Mouse (Mus musculus) limb, embryonic 14.5 days (tissue): ENCODE data around the gene Serpina3n. TPM values are rescaled to one million over a fixed set of nuclear protein-coding genes. Genes with fewer than 3 reads are reported as not detected.

Source experiments
- ATAC-seq: fragments of 200-750 bp; cut with Nextera tagmentation; 2 replicates; pipeline ENCODE4 v1.8.0; 2017; ENCODE audit warnings: low read depth, moderate number of reproducible peaks, moderate TSS enrichment; ENCODE audit not compliant: low FRiP score
- DNase-seq: peaks from one replicate; pipeline ENCODE4 v3.0.0-alpha.2; 2015; ENCODE audit warnings: low spot score
- H3K27ac ChIP-seq: fragments of 300-500 bp; sonication (generic); replicated peaks from 2 replicates; pipeline ENCODE4 v1.5.1; 2014; ENCODE audit warnings: low read depth, mild to moderate bottlenecking, low read length, moderate library complexity, mixed read lengths
- H3K27me3 ChIP-seq: fragments of 300-500 bp; sonication (generic); 2 replicates; pipeline ENCODE4 v1.6.1; 2014; ENCODE audit warnings: low read length, mixed read lengths; ENCODE audit not compliant: control insufficient read depth, insufficient read depth
- H3K36me3 ChIP-seq: fragments of 300-500 bp; sonication (generic); 2 replicates; pipeline ENCODE4 v1.6.1; 2014; ENCODE audit warnings: mild to moderate bottlenecking, low read length, moderate library complexity, mixed read lengths; ENCODE audit not compliant: control insufficient read depth, insufficient read depth
- H3K4me1 ChIP-seq: fragments of 300-500 bp; sonication (generic); 2 replicates; pipeline ENCODE4 v1.6.1; 2014; ENCODE audit warnings: antibody characterized with exemption, low read length, mixed read lengths; ENCODE audit not compliant: control insufficient read depth, insufficient read depth
- H3K4me2 ChIP-seq: fragments of 300-500 bp; sonication (generic); replicated peaks from 2 replicates; pipeline ENCODE4 v1.6.1; 2014; ENCODE audit warnings: low read depth, mild to moderate bottlenecking, low read length, moderate library complexity; ENCODE audit not compliant: severe bottlenecking
- H3K4me3 ChIP-seq: fragments of 300-500 bp; sonication (generic); replicated peaks from 2 replicates; pipeline ENCODE4 v1.5.1; 2014; ENCODE audit warnings: low read length
- H3K9ac ChIP-seq: fragments of 300-500 bp; sonication (generic); 2 replicates; pipeline ENCODE4 v1.6.1; 2014; ENCODE audit warnings: mild to moderate bottlenecking, low read depth, low read length, moderate library complexity; ENCODE audit not compliant: severe bottlenecking
- H3K9me3 ChIP-seq: fragments of 300-500 bp; sonication (generic); 2 replicates; pipeline ENCODE4 v1.6.1; 2016; ENCODE audit warnings: low read length; ENCODE audit not compliant: control insufficient read depth
- POLR2A ChIP-seq: fragments of 200-500 bp; IDR thresholded peaks from 2 replicates; pipeline ENCODE4 v1.8.0; 2012; ENCODE audit warnings: inconsistent platforms, mild to moderate bottlenecking, moderate library complexity, borderline replicate concordance; ENCODE audit not compliant: insufficient read depth, insufficient read length; ENCODE audit errors: extremely low read depth
- WGBS: fragments of 180-500 bp; shearing (Covaris S2); extraction: QIAGEN DNeasy Blood & Tissue Kit; methylation state at CpG from one replicate; pipeline ENCODE4 v1.1.7; 2014; 5-methylcytosine and 5-hydroxymethylcytosine counted together
- polyA plus RNA-seq, 2 experiments: library from polyadenylated mRNA; depleted of rRNA in 1 of 2; stranded (reverse) in 1 of 2; unstranded in 1 of 2; fragments of >200 nt; fragmentation: Nextera tagmentation in 1 of 2; extraction: Ambion mirVana in 1 of 2; gene quantifications; 2 replicates each; pipeline versions ENCODE4 v1.2.1 to v1.2.3; 2012 to 2014

Serpina3n gene
- polyA plus RNA-seq, 2 experiments = 0.87 to 7.4 TPM

GRCm38 (mm10) chr12:104415625-104416315, 9.2 kb downstream of the Serpina3n start:
- Histone ChIP-seq H3K9ac (no peak overlapping the region), H3K27ac (0 out of 2 replicates have a peak overlapping the region, but pooled peaks have one; percentile 33), H3K4me3 (no peak overlapping the region), H3K9me3 (no peaks in the 10 kb centered on the region), H3K27me3 (no peaks in the 10 kb centered on the region), H3K36me3 (no peaks in the 10 kb centered on the region), H3K4me1 (peaks cover 4% of the 10 kb centered on the region), H3K4me2 (no peak overlapping the region)
- 51% methylated on average over 6 of the region's 6 CpGs for WGBS
- DNase-seq = peak; percentile 67
- ATAC-seq = peak; percentile 58
- no peak for TF ChIP-seq POLR2A

- Histone ChIP-seq H3K36me3 (no peaks in the 10 kb centered on the region), H3K9ac (peak overlapping the region; percentile 26; the same call in 1 of the 2 replicates), H3K27me3 (no peaks in the 10 kb centered on the region), H3K4me3 (peak overlapping the region; percentile 20), H3K9me3 (no peaks in the 10 kb centered on the region), H3K4me2 (peak overlapping the region; percentile 48), H3K27ac (no peak overlapping the region), H3K4me1 (peaks cover 15% of the 10 kb centered on the region)
- DNase-seq (peak; percentile 87), ATAC-seq (peak; percentile 32)
- 0 out of 2 replicates have a peak, but pooled peaks have one; percentile 18 for TF ChIP-seq POLR2A
- 23% methylated on average over 13 of the region's 17 CpGs for WGBS
Observed at GRCm38 (mm10) chr12:104418340-104419135, 12.0 kb downstream of the Serpina3n start.

GRCm38 (mm10) chr12:104419136-104419462, 12.6 kb downstream of the Serpina3n start:
- TF ChIP-seq POLR2A = no peak
- ATAC-seq (no peak), DNase-seq (no peak)

GRCm38 (mm10) chr12:104422615-104423392, 16.3 kb downstream of the Serpina3n start:
- Histone ChIP-seq H3K27ac (0 out of 2 replicates have a peak overlapping the region, but pooled peaks have one; percentile 2), H3K36me3 (no peaks in the 10 kb centered on the region), H3K27me3 (no peaks in the 10 kb centered on the region), H3K9ac (no peak overlapping the region), H3K4me2 (no peak overlapping the region), H3K4me3 (no peak overlapping the region), H3K9me3 (no peaks in the 10 kb centered on the region), H3K4me1 (peaks cover 11% of the 10 kb centered on the region)
- 63% methylated on average over 11 of the region's 11 CpGs for WGBS
- ATAC-seq = peak; percentile 61
- TF ChIP-seq POLR2A = no peak
- DNase-seq = peak; percentile 69

More at GRCm38 (mm10) chr12:104419136-104419462, 12.6 kb downstream of the Serpina3n start:
- no peaks in the 10 kb centered on the region for H3K27me3 ChIP-seq
- no peak overlapping the region for H3K4me3 ChIP-seq
- H3K36me3 ChIP-seq = no peaks in the 10 kb centered on the region
- H3K9me3 ChIP-seq = no peaks in the 10 kb centered on the region
- no peak overlapping the region for H3K27ac ChIP-seq
- H3K4me2 ChIP-seq = no peak overlapping the region
- WGBS = 21% methylated on average over 2 of the region's 2 CpGs
- H3K9ac ChIP-seq = no peak overlapping the region
- H3K4me1 ChIP-seq = peaks cover 15% of the 10 kb centered on the region

GRCm38 (mm10) chr12:104425591-104425990, 19.1 kb downstream of the Serpina3n start:
- no peaks in the 10 kb centered on the region for H3K27me3 ChIP-seq
- no peaks in the 10 kb centered on the region for H3K36me3 ChIP-seq
- no peak overlapping the region for H3K9ac ChIP-seq
- no peaks in the 10 kb centered on the region for H3K9me3 ChIP-seq
- H3K4me2 ChIP-seq = no peak overlapping the region
- WGBS = 74% methylated on average over 3 of the region's 3 CpGs
- no peak for DNase-seq
- peaks cover 11% of the 10 kb centered on the region for H3K4me1 ChIP-seq
- no peak overlapping the region for H3K27ac ChIP-seq
- TF ChIP-seq POLR2A = no peak
- no peak for ATAC-seq
- H3K4me3 ChIP-seq = no peak overlapping the region
